Mouse (Mus musculus) testis, postnatal 10 days (tissue): Measurements from ENCODE around the gene Slc43a1.
"Not testable (repeated sequence)": the region's sequence is repeated elsewhere in the genome, so short reads cannot be mapped to it uniquely, and the experiment has no call there.

ENCODE experiments used
- DNase-seq: peaks from one replicate; pipeline ENCODE4 v3.0.0; 2021; ENCODE audit warnings: low spot score

Gene Slc43a1

GRCm38 (mm10) chr2:84896686-84897085, 58.0 kb downstream of the Slc43a1 start:
- not testable (repeated sequence) for DNase-seq

DNA sequence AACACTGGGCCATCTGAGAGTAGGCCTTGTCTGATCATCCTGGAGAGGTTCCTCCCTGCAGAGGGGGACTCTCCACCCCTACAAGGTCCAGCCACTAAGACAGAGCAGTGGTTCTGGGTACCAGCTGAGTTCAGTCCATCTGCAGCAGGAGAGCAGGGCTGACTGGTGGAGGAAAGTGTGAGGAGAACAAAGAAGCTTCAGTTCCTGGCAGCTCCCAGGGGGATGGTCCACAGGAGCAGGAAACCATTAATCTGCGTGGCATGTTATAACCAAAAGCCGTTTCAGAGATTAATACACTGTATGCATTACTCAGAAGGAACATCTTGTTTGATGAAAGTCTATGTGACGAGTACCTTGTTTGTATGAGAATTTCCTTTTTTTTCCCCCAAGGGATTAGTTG, 74.1 kb downstream of the Slc43a1 start:
- DNase-seq = no peak
